In genomic region chr4:132731616-132732015, GRCm38 (mm10) we compare ENCODE assay signal across 8 mouse cellular contexts. TPM values are rescaled to one million over a fixed set of nuclear protein-coding genes. Genes with fewer than 3 reads are reported as not detected.
DNase-seq lines count a peak whose midpoint lies in the region; ATAC-seq and TF ChIP-seq lines count a peak whose summit lies in the region.

No protein-coding gene starts in this region.

- TF ChIP-seq CTCF in kidney, adult 2 months (conservative IDR thresholded peaks at IDR 0.05; ENCODE audit: insufficient read depth, insufficient read length, low read depth, low read length), result no peak

- WGBS in kidney, adult 2 months, result 54% methylated on average over 12 of the region's 12 CpGs
- WGBS in hindbrain, embryonic 12.5 days, result 54% methylated on average over 12 of the region's 12 CpGs
- WGBS in midbrain, embryonic 14.5 days, result 43% methylated on average over 12 of the region's 12 CpGs

- peak overlapping the region; percentile 55; the same call in 1 of the 2 replicates for H3K4me3 ChIP-seq in kidney, adult 2 months (ENCODE audit: insufficient read depth, low read depth, low read length)
- H3K4me3 ChIP-seq in hindbrain, embryonic 12.5 days, result peak overlapping the region; percentile 51
- H3K4me3 ChIP-seq in midbrain, embryonic 14.5 days (replicated peaks; ENCODE audit: low read depth, low read length), result peak overlapping the region; percentile 51

- peak overlapping the region; percentile 60 for H3K9ac ChIP-seq in hindbrain, embryonic 12.5 days
- peak overlapping the region; percentile 57 for H3K9ac ChIP-seq in midbrain, embryonic 14.5 days (replicated peaks; ENCODE audit: low read length)

- H3K27ac ChIP-seq in kidney, adult 2 months (ENCODE audit: insufficient read depth, low read depth, low read length), result no peak overlapping the region
- H3K27ac ChIP-seq in hindbrain, embryonic 12.5 days, result 0 out of 2 replicates have a peak overlapping the region, but pooled peaks have one; percentile 1
- H3K27ac ChIP-seq in midbrain, embryonic 14.5 days (replicated peaks; ENCODE audit: low read depth, low read length), result no peak overlapping the region

- no peak for ATAC-seq in hindbrain, embryonic 12.5 days (ENCODE audit: low FRiP score)
- no peak for ATAC-seq in midbrain, embryonic 14.5 days (ENCODE audit: low FRiP score, low TSS enrichment)

- no peaks in the 10 kb centered on the region for H3K27me3 ChIP-seq in kidney, adult 2 months (replicated peaks; ENCODE audit: control insufficient read depth, insufficient read depth, low read length)
- H3K27me3 ChIP-seq in hindbrain, embryonic 12.5 days, result no peaks in the 10 kb centered on the region
- no peaks in the 10 kb centered on the region for H3K27me3 ChIP-seq in midbrain, embryonic 14.5 days (ENCODE audit: control insufficient read depth, insufficient read depth, low read length)

- peak overlapping the region; percentile 83 for H3K4me2 ChIP-seq in hindbrain, embryonic 12.5 days (replicated peaks)
- H3K4me2 ChIP-seq in midbrain, embryonic 14.5 days (ENCODE audit: low read length), result peak overlapping the region; percentile 83

- no peaks in the 10 kb centered on the region for H3K9me3 ChIP-seq in hindbrain, embryonic 12.5 days (replicated peaks)
- no peaks in the 10 kb centered on the region for H3K9me3 ChIP-seq in midbrain, embryonic 14.5 days (ENCODE audit: control insufficient read depth, low read length)

- H3K4me1 ChIP-seq in kidney, adult 2 months (ENCODE audit: control insufficient read depth, insufficient read depth, low read length), result no peaks in the 10 kb centered on the region
- peaks cover 11% of the 10 kb centered on the region for H3K4me1 ChIP-seq in hindbrain, embryonic 12.5 days
- H3K4me1 ChIP-seq in midbrain, embryonic 14.5 days (ENCODE audit: control insufficient read depth, insufficient read depth, low read length), result peaks cover 4% of the 10 kb centered on the region; the same call in 1 of the 2 replicates

- TF ChIP-seq POLR2A in kidney, adult 2 months (IDR thresholded peaks at IDR 0.05; ENCODE audit: low read depth, low read length), result no peak

- no peak for DNase-seq in kidney, adult 2 months
- DNase-seq in kidney, postnatal 14 days, result no peak
- DNase-seq in NIH3T3 (ENCODE audit: low read depth), result peak; percentile 20
- no peak for DNase-seq in midbrain, embryonic 14.5 days
- DNase-seq in spleen, postnatal 36 days (ENCODE audit: low spot score in 2 of 2), result no peak
- no peak for DNase-seq in left cerebral cortex, adult 9 months (ENCODE audit: low spot score in 2 of 2)
- DNase-seq in ovary, postnatal 14 days (ENCODE audit: low spot score), result no peak

- no peaks in the 10 kb centered on the region for H3K36me3 ChIP-seq in kidney, adult 2 months (ENCODE audit: control insufficient read depth, insufficient read depth, low read length)
- peaks cover 10% of the 10 kb centered on the region for H3K36me3 ChIP-seq in hindbrain, embryonic 12.5 days
- H3K36me3 ChIP-seq in midbrain, embryonic 14.5 days (ENCODE audit: control insufficient read depth, insufficient read depth, low read length), result peaks cover 8% of the 10 kb centered on the region; the same call in 1 of the 2 replicates

RNA-seq across cellular contexts. Expression of gene Xkr8, which starts 0.7 kb away (rescaled TPM):
- polyA plus RNA-seq in kidney, adult 2 months (2012; rRNA removed), result 4.4 and 6.2 TPM in 2 replicates
- polyA plus RNA-seq in hindbrain, embryonic 12.5 days (2016; fragmentation: Nextera tagmentation; extraction: Ambion mirVana), result 4.6 and 5.8 TPM in 2 replicates
- polyA plus RNA-seq in midbrain, embryonic 14.5 days (2014; fragmentation: Nextera tagmentation; extraction: Ambion mirVana), result 5.2 and 5.6 TPM in 2 replicates

RNA-seq across cellular contexts. Expression of gene Smpdl3b, which starts 25.4 kb away (rescaled TPM):
- polyA plus RNA-seq in kidney, adult 2 months (2012; rRNA removed), result 2.0 and 2.2 TPM in 2 replicates
- polyA plus RNA-seq in hindbrain, embryonic 12.5 days (2016; fragmentation: Nextera tagmentation; extraction: Ambion mirVana), result 1.3 and 1.7 TPM in 2 replicates
- polyA plus RNA-seq in midbrain, embryonic 14.5 days (2014; fragmentation: Nextera tagmentation; extraction: Ambion mirVana), result 0.35 and 0.54 TPM in 2 replicates

RNA-seq across cellular contexts. Expression of gene Rpa2, which starts 36.5 kb away (rescaled TPM):
- 10.7 and 11.9 TPM in 2 replicates for polyA plus RNA-seq in kidney, adult 2 months (2012; rRNA removed)
- polyA plus RNA-seq in hindbrain, embryonic 12.5 days (2016; fragmentation: Nextera tagmentation; extraction: Ambion mirVana), result 74.5 and 83.1 TPM in 2 replicates
- 34.1 and 38.1 TPM in 2 replicates for polyA plus RNA-seq in midbrain, embryonic 14.5 days (2014; fragmentation: Nextera tagmentation; extraction: Ambion mirVana)
